Mouse (Mus musculus) natural killer cell, adult 2 months (primary cell): ENCODE results near the gene Slc25a27.
A peak's percentile ranks its signal among the peaks of the same experiment; 100 is the strongest.

Source experiments
- DNase-seq, 2 experiments: peaks; one replicate each; pipeline ENCODE4 v3.0.0; 2022; ENCODE audit warnings: low spot score in 2 of 2

The Slc25a27 gene

GRCm38 (mm10) chr17:43646925-43647324 is 20.1 kb downstream of the Slc25a27 start:
- DNase-seq, result no peak

GRCm38 (mm10) chr17:43645136-43645535 is 21.9 kb downstream of the Slc25a27 start:
- no peak for DNase-seq

- DNase-seq, result no peak
Observed at GRCm38 (mm10) chr17:43644375-43644774, 22.6 kb downstream of the Slc25a27 start.

- no peak for DNase-seq
Observed at GRCm38 (mm10) chr17:43643191-43643590, 23.8 kb downstream of the Slc25a27 start.

- DNase-seq, result no peak
Observed at GRCm38 (mm10) chr17:43640825-43641224, 26.2 kb downstream of the Slc25a27 start.

GRCm38 (mm10) chr17:43637146-43637545 is 29.9 kb downstream of the Slc25a27 start:
- DNase-seq, result no peak

- no peak for DNase-seq
Observed at GRCm38 (mm10) chr17:43630427-43630760, 36.6 kb downstream of the Slc25a27 start.

- no peak for DNase-seq
Observed at GRCm38 (mm10) chr17:43629496-43630426, 37.3 kb downstream of the Slc25a27 start, which contains the start of gene Tdrd6. Gene Tdrd6 (minus strand): TSS chr17:43630299.

- DNase-seq, result no peak
Observed at GRCm38 (mm10) chr17:43629026-43629495, 38.0 kb downstream of the Slc25a27 start.

- DNase-seq, result no peak
Observed at GRCm38 (mm10) chr17:43628246-43628645, 38.8 kb downstream of the Slc25a27 start.

GRCm38 (mm10) chr17:43622076-43622475 is 44.9 kb downstream of the Slc25a27 start:
- DNase-seq, result no peak

- no peak for DNase-seq
Observed at GRCm38 (mm10) chr17:43619156-43619555, 47.9 kb downstream of the Slc25a27 start.

- no peak for DNase-seq
Observed at GRCm38 (mm10) chr17:43612221-43612620, 54.8 kb downstream of the Slc25a27 start.

- DNase-seq, result peak in 1 of 2 experiments; percentile 17
Observed at GRCm38 (mm10) chr17:43611586-43611985, 55.4 kb downstream of the Slc25a27 start.

- DNase-seq, result peak; percentile 10 to 65
Observed at GRCm38 (mm10) chr17:43606704-43607103, 60.3 kb downstream of the Slc25a27 start.

GRCm38 (mm10) chr17:43598706-43599105 is 68.3 kb downstream of the Slc25a27 start:
- DNase-seq, result no peak

- no peak for DNase-seq
Observed at GRCm38 (mm10) chr17:43597742-43598141, 69.3 kb downstream of the Slc25a27 start.

GRCm38 (mm10) chr17:43592296-43593291 is 74.4 kb downstream of the Slc25a27 start:
- no peak for DNase-seq
